Mouse (Mus musculus) brain, embryonic 14.5 days (tissue): ENCODE results near the gene Atp2b4. TPM values are rescaled to one million over a fixed set of nuclear protein-coding genes. Genes with fewer than 3 reads are reported as not detected.

Source experiments
- DNase-seq: peaks from one replicate; pipeline ENCODE4 v3.0.0-alpha.2; 2011; ENCODE audit warnings: low read depth
- CTCF ChIP-seq: fragments of 200-500 bp; IDR thresholded peaks from 2 replicates; pipeline ENCODE4 v1.5.1; 2012; ENCODE audit warnings: inconsistent platforms, mild to moderate bottlenecking, moderate library complexity, borderline replicate concordance; ENCODE audit not compliant: insufficient read depth, insufficient read length; ENCODE audit errors: extremely low read depth
- POLR2A ChIP-seq: fragments of 200-500 bp; IDR thresholded peaks from 2 replicates; pipeline ENCODE4 v1.6.1; 2012; ENCODE audit warnings: mild to moderate bottlenecking, inconsistent platforms, borderline replicate concordance; ENCODE audit not compliant: poor library complexity, insufficient read depth, insufficient read length, severe bottlenecking; ENCODE audit errors: extremely low read depth
- polyA plus RNA-seq: library from polyadenylated mRNA; depleted of rRNA; stranded (reverse); fragments of >200 nt; gene quantifications from 2 replicates; pipeline ENCODE4 v1.2.3, GENCODE M21; 2012; rRNA removed

Gene Atp2b4
- polyA plus RNA-seq, 1 experiment = 25.0 TPM

DNA sequence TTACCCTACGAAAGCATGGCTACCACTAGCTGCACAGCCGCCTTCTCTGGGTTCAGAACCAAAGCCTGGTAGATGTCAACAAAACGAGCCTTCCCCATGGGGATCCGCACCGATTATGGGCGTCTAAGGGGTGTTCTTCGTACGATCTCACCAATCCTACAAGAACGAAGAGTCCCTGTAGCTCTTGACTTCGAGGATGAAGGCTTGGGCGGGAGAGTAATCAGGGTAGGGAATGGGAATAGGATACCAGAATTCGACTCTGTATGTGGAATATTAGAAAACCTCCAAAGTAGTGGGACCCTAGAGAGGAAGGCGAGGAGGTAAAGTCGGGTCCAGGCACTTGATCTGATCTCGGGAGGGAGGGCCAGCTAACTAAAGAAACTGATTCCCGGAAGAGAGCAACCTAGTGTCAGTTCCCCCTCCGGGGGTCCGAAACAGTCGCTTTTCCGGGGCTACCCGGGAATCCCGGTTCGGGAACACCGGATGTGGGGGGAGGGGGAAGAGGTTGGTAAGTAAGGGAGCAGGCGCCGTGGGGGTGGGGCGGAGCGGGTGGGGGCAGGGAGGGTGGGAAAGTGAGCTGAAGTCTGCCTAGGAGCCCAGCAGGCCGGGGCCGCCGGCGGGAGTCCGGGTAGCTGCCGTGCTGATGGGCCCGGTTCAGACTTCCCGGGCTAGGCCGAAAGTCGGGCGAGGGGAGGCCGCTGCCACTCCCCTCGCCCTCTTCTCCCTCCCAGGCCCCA lies 140.2 kb downstream of the Atp2b4 start, which contains the start of gene Zbed6:
TSS of gene Zbed6 (minus strand) at position 420 of the 737 bp plus-strand sequence.
- DNase-seq = peak; percentile 77
- TF ChIP-seq CTCF = no peak
- TF ChIP-seq POLR2A = no peak

GRCm38 (mm10) chr1:133658878-133659277 lies 142.0 kb downstream of the Atp2b4 start:
- no peak for DNase-seq
- no peak for TF ChIP-seq CTCF
- TF ChIP-seq POLR2A = no peak

- no peak for DNase-seq
- TF ChIP-seq CTCF = no peak
- TF ChIP-seq POLR2A = no peak
Observed at GRCm38 (mm10) chr1:133656811-133657210, 144.0 kb downstream of the Atp2b4 start.

GRCm38 (mm10) chr1:133653033-133653432 lies 147.8 kb downstream of the Atp2b4 start:
- no peak for TF ChIP-seq CTCF
- no peak for TF ChIP-seq POLR2A

DNA sequence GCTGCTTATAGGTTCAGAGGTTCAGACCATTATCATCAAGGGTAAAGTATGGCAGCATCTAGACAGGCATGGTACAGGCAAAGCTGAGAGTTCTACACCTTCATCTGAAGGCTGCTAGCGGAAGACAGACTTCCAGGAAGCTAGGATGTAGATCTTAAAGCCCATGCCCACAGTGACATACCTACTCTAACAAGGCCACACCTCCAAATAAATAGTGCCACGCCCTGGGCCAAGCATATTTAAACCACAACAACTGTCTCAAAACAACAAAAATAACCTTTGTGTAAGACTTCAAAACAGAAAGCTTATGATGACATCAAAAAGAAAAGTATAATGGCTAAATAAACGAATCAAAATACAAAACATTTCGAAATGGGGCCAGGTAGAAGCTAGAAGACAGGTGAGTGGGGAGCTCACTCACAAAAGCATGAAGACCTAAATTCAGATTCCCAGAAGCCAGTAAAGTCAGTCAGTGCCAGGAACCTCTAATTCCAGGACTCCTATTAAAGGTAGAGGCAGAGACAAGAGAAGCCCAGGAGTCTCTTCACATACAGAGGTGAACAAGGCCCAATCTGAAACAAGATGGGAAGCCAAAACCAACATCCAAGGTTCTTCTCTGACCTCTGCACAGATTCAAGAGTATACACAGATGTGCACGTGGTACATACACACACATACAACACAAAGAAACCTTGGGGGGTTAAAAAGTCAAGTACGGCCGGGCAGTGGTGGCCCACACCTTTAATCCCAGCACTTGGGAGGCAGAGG lies 150.4 kb downstream of the Atp2b4 start:
- TF ChIP-seq POLR2A (no peak), CTCF (no peak)
- DNase-seq = no peak

More at GRCm38 (mm10) chr1:133653033-133653432, 147.8 kb downstream of the Atp2b4 start:
- DNase-seq = no peak

Other genes with a start within 250 kb of the Atp2b4 start
- gene Snrpe, start 190.8 kb downstream of the Atp2b4 start, polyA plus RNA-seq = 333 and 429 TPM in 2 replicates
- 6.9 and 8.8 TPM in 2 replicates for gene Zbed6, start 140.2 kb downstream of the Atp2b4 start, polyA plus RNA-seq
- 7.3 and 7.5 TPM in 2 replicates for gene Gm38394, start 139.7 kb downstream of the Atp2b4 start, polyA plus RNA-seq
- 0.37 and 0.51 TPM in 2 replicates for gene Lax1, start 110.9 kb downstream of the Atp2b4 start, polyA plus RNA-seq
- 9.0 and 9.2 TPM in 2 replicates for gene Optc, start 107.0 kb upstream of the Atp2b4 start, polyA plus RNA-seq
- 3.1 and 8.2 TPM in 2 replicates for gene Prelp, start 120.4 kb upstream of the Atp2b4 start, polyA plus RNA-seq
- 2.8 and 7.4 TPM in 2 replicates for gene Fmod, start 236.2 kb upstream of the Atp2b4 start, polyA plus RNA-seq